Mouse (Mus musculus) cerebellum, adult 2 months (tissue): Measurements from ENCODE around the gene Nelfe.
A peak's percentile ranks its signal among the peaks of the same experiment; 100 is the strongest.

Source experiments
- CTCF ChIP-seq: fragments of 200-500 bp; IDR thresholded peaks from 2 replicates; pipeline ENCODE4 v1.5.1; 2011; ENCODE audit warnings: low read depth, mild to moderate bottlenecking, control low read depth, low read length, moderate library complexity, borderline replicate concordance; ENCODE audit not compliant: insufficient read depth
- POLR2A ChIP-seq: fragments of 200-500 bp; IDR thresholded peaks from 2 replicates; pipeline ENCODE4 v1.6.1; 2011; ENCODE audit warnings: low read length, control low read depth, borderline replicate concordance; ENCODE audit not compliant: insufficient read depth

GRCm38 (mm10) chr17:34855825-34856224 lies 5.6 kb downstream of the Nelfe start:
- TF ChIP-seq POLR2A = no peak
- TF ChIP-seq CTCF = peak; percentile 74
